Mouse (Mus musculus) cerebellum, adult 2 months (tissue): ENCODE measurements around the gene Asna1. TPM values are rescaled to one million over a fixed set of nuclear protein-coding genes. Genes with fewer than 3 reads are reported as not detected.

ENCODE experiments used
- DNase-seq, 2 experiments: peaks; one replicate each; pipeline ENCODE4 v3.0.0; 2021
- H3K27ac ChIP-seq: fragments of 200-500 bp; 2 replicates; pipeline ENCODE4 v1.5.1; 2012; ENCODE audit warnings: low read length, control low read depth, inconsistent platforms; ENCODE audit not compliant: insufficient read depth
- H3K27me3 ChIP-seq: fragments of 200-500 bp; 2 replicates; pipeline ENCODE4 v1.6.1; 2012; ENCODE audit warnings: inconsistent platforms, mild to moderate bottlenecking, low read length, moderate library complexity; ENCODE audit not compliant: control insufficient read depth, insufficient read depth
- H3K4me1 ChIP-seq: fragments of 200-500 bp; 2 replicates; pipeline ENCODE4 v1.6.1; 2011; ENCODE audit warnings: low read length; ENCODE audit not compliant: control insufficient read depth, insufficient read depth
- H3K4me3 ChIP-seq: fragments of 200-500 bp; replicated peaks from 2 replicates; pipeline ENCODE3; 2011; ENCODE audit warnings: mild to moderate bottlenecking, low read depth, low read length, control low read depth; ENCODE audit not compliant: insufficient read depth
- CTCF ChIP-seq: fragments of 200-500 bp; IDR thresholded peaks from 2 replicates; pipeline ENCODE4 v1.5.1; 2011; ENCODE audit warnings: low read depth, mild to moderate bottlenecking, control low read depth, low read length, moderate library complexity, borderline replicate concordance; ENCODE audit not compliant: insufficient read depth
- POLR2A ChIP-seq: fragments of 200-500 bp; IDR thresholded peaks from 2 replicates; pipeline ENCODE4 v1.6.1; 2011; ENCODE audit warnings: low read length, control low read depth, borderline replicate concordance; ENCODE audit not compliant: insufficient read depth
- WGBS: fragments of 180-500 bp; shearing (Covaris S2); methylation state at CpG from one replicate; pipeline ENCODE4 v1.1.7; 2018; 5-methylcytosine and 5-hydroxymethylcytosine counted together
- polyA plus RNA-seq: library from polyadenylated mRNA; depleted of rRNA; stranded (reverse); fragments of >200 nt; gene quantifications from 2 replicates; pipeline ENCODE4 v1.2.3, GENCODE M21; 2012

Asna1 gene
- polyA plus RNA-seq, 1 experiment, result 296 TPM

DNA sequence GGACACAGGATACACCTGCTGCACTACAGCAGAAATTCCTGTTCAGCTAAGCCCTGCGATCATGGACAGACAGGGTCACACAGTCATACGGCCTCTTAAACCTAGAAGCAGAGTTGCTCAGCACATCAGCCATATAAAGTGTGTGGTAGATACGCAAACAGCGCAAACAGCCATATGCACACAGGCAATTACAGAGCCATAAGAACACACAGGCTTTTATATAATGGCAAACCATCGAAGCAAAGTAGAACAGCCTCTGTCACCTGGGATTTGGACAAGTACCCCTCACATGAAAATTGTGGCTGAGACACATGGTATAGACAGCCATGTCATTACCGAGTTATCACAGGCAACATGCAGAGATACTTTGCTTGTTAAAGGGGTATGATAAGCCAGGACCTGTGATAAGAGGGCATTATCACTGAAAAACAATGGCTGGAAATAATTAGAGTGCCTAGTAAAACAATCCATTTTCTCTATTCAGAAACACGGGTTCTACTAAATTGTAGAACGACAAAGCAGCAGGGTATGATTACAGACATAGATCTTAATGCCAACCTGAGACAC lies 38.6 kb downstream of the Asna1 start:
- H3K4me3 ChIP-seq, result peak overlapping the region; percentile 59
- no peak for TF ChIP-seq CTCF
- TF ChIP-seq POLR2A, result no peak
- H3K27me3 ChIP-seq, result no peaks in the 10 kb centered on the region
- H3K27ac ChIP-seq, result peak overlapping the region; percentile 67
- DNase-seq, result no peak
- WGBS, result 31% methylated on average over 8 of the region's 8 CpGs
- H3K4me1 ChIP-seq, result peaks cover 5% of the 10 kb centered on the region; the same call in 1 of the 2 replicates

DNA sequence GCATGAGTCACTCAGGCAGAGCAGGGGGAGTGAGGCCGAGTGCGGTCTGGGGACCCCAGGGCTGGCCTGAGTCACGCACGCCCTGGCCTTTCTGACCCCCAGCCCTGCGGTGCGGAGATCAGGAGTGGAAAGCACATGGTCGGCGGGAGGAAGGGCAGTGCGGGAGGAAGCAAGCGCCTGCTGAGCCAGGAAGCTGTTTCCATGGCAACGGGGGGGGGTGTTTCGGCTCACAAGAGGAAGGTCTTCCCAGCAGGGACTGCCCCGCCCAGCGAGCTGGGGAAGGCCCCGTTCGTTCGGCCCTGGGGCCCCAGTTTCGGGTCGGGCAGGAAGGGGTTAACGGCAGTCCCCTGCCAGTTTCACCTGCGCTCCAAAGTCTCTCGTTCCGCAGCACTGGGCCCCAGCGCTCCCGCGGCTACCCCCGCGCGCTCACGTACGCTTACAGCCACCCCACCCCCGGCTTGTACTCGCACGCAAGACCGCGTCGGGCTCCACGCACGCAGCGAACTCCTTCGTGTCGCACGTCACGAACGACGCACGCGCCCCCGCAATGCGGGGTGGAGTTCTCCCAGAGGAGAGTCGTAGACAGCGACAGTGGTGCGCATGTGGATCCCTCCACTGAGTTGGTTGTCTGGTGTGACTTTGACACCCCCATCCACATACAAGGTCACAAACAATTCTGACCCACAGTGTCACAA lies 39.2 kb downstream of the Asna1 start:
- Histone ChIP-seq H3K4me3 (peak overlapping the region; percentile 59), H3K4me1 (peaks cover 7% of the 10 kb centered on the region), H3K27ac (peak overlapping the region; percentile 67), H3K27me3 (no peaks in the 10 kb centered on the region)
- peak; percentile 94 for DNase-seq
- WGBS, result under 1% methylated on average over 53 of the region's 53 CpGs
- TF ChIP-seq POLR2A (peak; percentile 97), CTCF (no peak)

DNA sequence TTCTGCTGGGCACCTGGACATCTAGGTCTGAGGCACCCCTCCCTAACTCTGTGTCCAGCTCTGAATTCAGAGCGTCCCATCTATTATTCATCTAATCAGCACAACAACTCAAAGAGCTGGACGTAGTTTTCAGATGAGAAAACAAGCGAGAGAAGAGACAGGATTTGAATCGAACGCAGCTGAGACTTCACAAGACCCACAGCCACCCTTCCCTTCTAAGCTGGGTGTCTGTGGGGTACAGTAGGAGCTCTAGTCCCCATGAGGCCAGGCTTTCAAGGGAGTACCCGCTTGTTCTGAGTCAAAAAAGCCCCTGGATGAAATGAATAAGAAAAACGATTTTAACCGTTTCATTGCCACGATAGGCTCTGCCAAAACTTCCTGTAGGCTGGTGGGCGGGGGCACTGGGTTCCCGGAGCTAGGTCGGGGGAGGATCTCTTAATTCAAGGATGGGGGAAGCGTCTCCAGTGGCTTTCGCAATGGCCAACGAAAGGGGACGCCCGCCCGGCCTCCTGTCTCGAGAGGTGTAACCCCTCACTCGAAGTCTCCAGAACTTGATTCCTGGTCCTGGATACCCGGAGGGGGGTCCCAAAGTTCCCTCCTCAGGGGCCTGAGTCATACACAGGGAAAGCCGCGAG lies 39.9 kb downstream of the Asna1 start:
- Histone ChIP-seq H3K4me1 (peaks cover 5% of the 10 kb centered on the region), H3K27me3 (no peaks in the 10 kb centered on the region), H3K27ac (peak overlapping the region; percentile 43), H3K4me3 (peak overlapping the region; percentile 59)
- TF ChIP-seq CTCF (no peak), POLR2A (no peak)
- WGBS, result 4% methylated on average over 23 of the region's 23 CpGs
- no peak for DNase-seq

DNA sequence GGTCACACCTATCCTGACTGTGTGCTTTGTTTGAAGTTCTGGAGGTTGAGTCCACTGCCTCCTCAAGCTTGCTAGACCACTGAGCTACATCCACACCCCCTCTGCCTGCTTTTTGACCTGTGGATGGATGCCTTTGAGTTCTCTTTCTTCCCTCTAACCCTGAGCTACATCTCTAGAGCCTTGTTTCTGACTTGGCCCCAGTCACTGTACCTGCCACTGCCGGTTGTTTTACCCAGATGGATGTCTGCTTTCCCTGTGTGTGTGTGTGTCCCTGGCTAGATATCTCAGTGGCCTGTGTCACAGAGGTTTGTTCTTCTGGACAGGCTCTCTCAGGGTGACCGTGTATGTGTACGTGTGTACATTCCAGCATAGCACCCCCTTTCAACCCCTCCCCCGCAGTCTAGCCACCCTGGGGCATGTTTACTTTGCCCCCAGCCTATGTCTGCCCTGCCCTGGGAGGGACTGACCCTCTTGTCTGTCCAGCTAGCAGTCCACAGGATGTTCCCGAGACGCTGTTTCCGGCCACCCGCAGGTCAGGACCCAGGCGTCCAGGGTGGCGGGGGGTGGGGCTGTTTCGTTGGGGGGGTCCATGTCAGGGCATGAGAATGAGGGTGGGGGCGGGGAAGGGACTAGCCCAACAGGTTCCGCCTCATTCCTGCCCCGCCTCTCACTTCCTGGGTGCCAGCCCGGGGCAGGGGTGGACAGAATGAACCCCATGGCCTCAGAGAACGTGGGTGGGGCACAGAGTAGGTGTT lies 40.6 kb downstream of the Asna1 start:
- 27% methylated on average over 16 of the region's 16 CpGs for WGBS
- no peak for TF ChIP-seq POLR2A
- no peak for TF ChIP-seq CTCF
- Histone ChIP-seq H3K27ac (no peak overlapping the region), H3K4me3 (no peak overlapping the region), H3K27me3 (no peaks in the 10 kb centered on the region), H3K4me1 (peaks cover 5% of the 10 kb centered on the region)
- DNase-seq, result no peak

DNA sequence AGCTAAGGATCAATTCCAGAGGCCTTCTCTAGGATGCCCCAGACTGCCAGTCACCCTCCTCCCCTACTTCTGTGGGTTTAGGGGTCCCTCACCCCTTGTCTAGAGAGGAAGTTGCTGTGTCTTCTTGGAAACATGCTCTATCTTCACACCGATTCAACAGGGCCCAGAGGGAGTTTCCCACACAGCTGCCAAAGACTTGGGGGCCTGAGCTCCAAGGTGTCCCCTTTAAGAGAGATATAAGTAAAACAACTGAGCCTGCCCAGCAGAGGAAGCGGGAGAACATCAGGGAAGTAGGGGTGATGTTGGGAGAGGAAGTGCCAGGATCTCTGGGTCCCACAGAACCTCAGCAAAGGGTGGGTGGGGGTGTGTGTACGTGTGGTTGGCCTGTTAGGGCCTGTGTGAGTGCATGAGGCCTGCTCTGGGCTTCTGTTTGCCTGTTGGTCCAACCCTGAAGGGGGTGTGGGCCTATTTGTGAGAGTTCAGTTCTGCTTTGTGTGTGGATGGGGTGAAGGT lies 42.5 kb downstream of the Asna1 start:
- TF ChIP-seq CTCF (no peak), POLR2A (no peak)
- DNase-seq, result no peak
- no peak overlapping the region for H3K27ac ChIP-seq
- H3K27me3 ChIP-seq, result no peaks in the 10 kb centered on the region
- 69% methylated on average over 3 of the region's 3 CpGs for WGBS
- H3K4me3 ChIP-seq, result no peak overlapping the region
- H3K4me1 ChIP-seq, result peaks cover 5% of the 10 kb centered on the region

DNA sequence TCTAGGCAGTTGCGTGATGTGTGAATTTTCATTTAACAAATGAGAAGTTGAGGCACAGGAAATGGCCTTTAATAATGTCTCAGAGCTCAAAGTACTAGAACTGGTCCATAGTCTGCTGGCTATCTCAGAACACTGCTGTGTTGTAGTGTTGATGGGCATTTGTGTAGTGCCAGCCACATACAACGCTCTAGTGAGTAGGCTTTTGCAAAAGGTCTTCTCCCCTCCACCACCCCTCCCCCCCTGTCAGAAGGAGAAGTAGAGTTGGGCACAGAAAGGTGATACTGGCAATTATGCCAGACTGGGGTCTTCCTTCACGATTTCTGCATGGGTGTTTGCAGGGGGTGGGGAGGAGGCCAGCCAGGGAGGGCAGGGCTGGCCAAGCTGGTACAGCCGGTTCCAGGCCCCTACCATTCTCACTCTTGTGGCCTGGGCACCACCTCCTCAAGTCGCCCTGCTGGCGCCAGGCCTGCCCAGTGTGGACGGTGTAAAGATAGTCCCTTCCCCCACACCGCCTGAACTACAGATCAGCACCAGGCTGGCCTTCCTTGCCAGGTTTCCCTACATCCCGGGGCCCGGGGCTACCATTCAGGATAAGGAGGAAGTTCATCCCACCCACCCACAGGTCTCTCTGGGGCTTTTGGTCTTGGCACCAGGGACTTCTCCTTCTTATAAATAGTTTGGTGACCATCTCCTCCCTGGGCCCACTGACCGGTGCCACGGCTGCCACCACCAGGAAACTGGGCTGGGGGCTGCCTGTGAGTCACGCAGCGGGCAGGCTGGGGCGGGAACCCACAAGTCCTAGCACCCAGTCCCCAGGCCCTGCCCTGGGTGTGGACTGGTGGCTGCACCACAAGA lies 43.2 kb downstream of the Asna1 start:
- no peaks in the 10 kb centered on the region for H3K27me3 ChIP-seq
- TF ChIP-seq CTCF (no peak), POLR2A (no peak)
- H3K4me3 ChIP-seq, result no peak overlapping the region
- peak in 1 of 2 experiments; percentile 14 for DNase-seq
- H3K4me1 ChIP-seq, result peaks cover 5% of the 10 kb centered on the region
- 61% methylated on average over 15 of the region's 15 CpGs for WGBS
- H3K27ac ChIP-seq, result no peak overlapping the region
